Mouse (Mus musculus): Measurements from ENCODE around the gene Pde7b. TPM values are rescaled to one million over a fixed set of nuclear protein-coding genes. Genes with fewer than 3 reads are reported as not detected.
"Not testable (repeated sequence)": the region's sequence is repeated elsewhere in the genome, so short reads cannot be mapped to it uniquely, and the experiment has no call there.

Gene Pde7b
- polyA plus RNA-seq, 1 experiment from 2014 or later, result 2.3 TPM

GRCm38 (mm10) chr10:20533811-20534210, 191.1 kb downstream of the Pde7b start:
- Histone ChIP-seq H3K36me3 (ENCODE audit: control insufficient read depth, insufficient read depth, low read length) (no peaks in the 10 kb centered on the region), H3K9ac (ENCODE audit: low read length) (no peak overlapping the region), H3K4me2 (replicated peaks; ENCODE audit: low read depth) (no peak overlapping the region), H3K9me3 (ENCODE audit: control insufficient read depth, low read length) (no peaks in the 10 kb centered on the region), H3K27ac (replicated peaks) (no peak overlapping the region), H3K27me3 (ENCODE audit: control insufficient read depth, insufficient read depth, low read length) (no peaks in the 10 kb centered on the region), H3K4me3 (ENCODE audit: low read depth, low read length) (no peak overlapping the region), H3K4me1 (replicated peaks; ENCODE audit: control insufficient read depth, insufficient read depth) (no peaks in the 10 kb centered on the region)
- 20% methylated on average over 5 of the region's 5 CpGs for WGBS
- no peak for ATAC-seq (ENCODE audit: low FRiP score, low TSS enrichment)
- no peak for DNase-seq (ENCODE audit: low spot score)
- TF ChIP-seq CTCF (IDR thresholded peaks at IDR 0.05; ENCODE audit: low read depth), result no peak
- no peak for TF ChIP-seq EP300 (optimal IDR thresholded peaks at IDR 0.05)

- H3K27me3 ChIP-seq (ENCODE audit: control insufficient read depth, insufficient read depth, low read length), result no peaks in the 10 kb centered on the region
- no peak overlapping the region for H3K4me2 ChIP-seq (replicated peaks; ENCODE audit: low read depth)
- DNase-seq (ENCODE audit: low spot score) (no peak), ATAC-seq (ENCODE audit: low FRiP score, low TSS enrichment) (no peak)
- H3K27ac ChIP-seq (replicated peaks), result no peak overlapping the region
- no peaks in the 10 kb centered on the region for H3K4me1 ChIP-seq (replicated peaks; ENCODE audit: control insufficient read depth, insufficient read depth)
- no peaks in the 10 kb centered on the region for H3K36me3 ChIP-seq (ENCODE audit: control insufficient read depth, insufficient read depth, low read length)
- H3K9ac ChIP-seq (ENCODE audit: low read length), result no peak overlapping the region
- WGBS, result 88% methylated on average over 5 of the region's 5 CpGs
- no peaks in the 10 kb centered on the region for H3K9me3 ChIP-seq (ENCODE audit: control insufficient read depth, low read length)
- H3K4me3 ChIP-seq (ENCODE audit: low read depth, low read length), result no peak overlapping the region
- TF ChIP-seq EP300 (optimal IDR thresholded peaks at IDR 0.05), result no peak
Measured at GRCm38 (mm10) chr10:20531921-20532320, 193.0 kb downstream of the Pde7b start.

- ATAC-seq (ENCODE audit: low FRiP score, low TSS enrichment), result no peak
- Histone ChIP-seq H3K36me3 (ENCODE audit: control insufficient read depth, insufficient read depth, low read length) (no peaks in the 10 kb centered on the region), H3K4me2 (replicated peaks; ENCODE audit: low read depth) (no peak overlapping the region), H3K27ac (replicated peaks) (no peak overlapping the region), H3K27me3 (ENCODE audit: control insufficient read depth, insufficient read depth, low read length) (no peaks in the 10 kb centered on the region), H3K9ac (ENCODE audit: low read length) (no peak overlapping the region), H3K4me3 (ENCODE audit: low read depth, low read length) (no peak overlapping the region), H3K9me3 (ENCODE audit: control insufficient read depth, low read length) (no peaks in the 10 kb centered on the region), H3K4me1 (replicated peaks; ENCODE audit: control insufficient read depth, insufficient read depth) (no peaks in the 10 kb centered on the region)
- DNase-seq (ENCODE audit: low spot score), result peak; percentile 41
- WGBS, result 51% methylated on average over 20 of the region's 20 CpGs
- TF ChIP-seq CTCF (IDR thresholded peaks at IDR 0.05; ENCODE audit: low read depth), result no peak
- TF ChIP-seq EP300 (optimal IDR thresholded peaks at IDR 0.05), result no peak
Measured at GRCm38 (mm10) chr10:20528544-20529411, 196.1 kb downstream of the Pde7b start.

- TF ChIP-seq EP300 (optimal IDR thresholded peaks at IDR 0.05) (no peak), CTCF (IDR thresholded peaks at IDR 0.05; ENCODE audit: low read depth) (0 out of 2 replicates have a peak, but pooled peaks have one; percentile 16)
- H3K27me3 ChIP-seq (ENCODE audit: control insufficient read depth, insufficient read depth, low read length), result no peaks in the 10 kb centered on the region
- no peak overlapping the region for H3K9ac ChIP-seq (ENCODE audit: low read length)
- no peak for ATAC-seq (ENCODE audit: low FRiP score, low TSS enrichment)
- no peak overlapping the region for H3K4me3 ChIP-seq (ENCODE audit: low read depth, low read length)
- 75% methylated on average over 4 of the region's 4 CpGs for WGBS
- DNase-seq (ENCODE audit: low spot score), result no peak
- no peaks in the 10 kb centered on the region for H3K9me3 ChIP-seq (ENCODE audit: control insufficient read depth, low read length)
- H3K27ac ChIP-seq (replicated peaks), result no peak overlapping the region
- no peak overlapping the region for H3K4me2 ChIP-seq (replicated peaks; ENCODE audit: low read depth)
- H3K4me1 ChIP-seq (replicated peaks; ENCODE audit: control insufficient read depth, insufficient read depth), result no peaks in the 10 kb centered on the region
- H3K36me3 ChIP-seq (ENCODE audit: control insufficient read depth, insufficient read depth, low read length), result no peaks in the 10 kb centered on the region
Measured at GRCm38 (mm10) chr10:20527737-20528136, 197.1 kb downstream of the Pde7b start.

GRCm38 (mm10) chr10:20518529-20518889, 206.4 kb downstream of the Pde7b start:
- 82% methylated on average over 9 of the region's 9 CpGs for WGBS
- no peak overlapping the region for H3K4me2 ChIP-seq (replicated peaks; ENCODE audit: low read depth)
- H3K4me3 ChIP-seq (ENCODE audit: low read depth, low read length), result no peak overlapping the region

GRCm38 (mm10) chr10:20517756-20518528, 206.9 kb downstream of the Pde7b start:
- WGBS, result 75% methylated on average over 9 of the region's 9 CpGs
- H3K4me1 ChIP-seq (replicated peaks; ENCODE audit: control insufficient read depth, insufficient read depth); H3K9ac ChIP-seq (ENCODE audit: low read length); DNase-seq (ENCODE audit: low spot score); H3K27ac ChIP-seq (replicated peaks); H3K4me2 ChIP-seq (replicated peaks; ENCODE audit: low read depth); H3K27me3 ChIP-seq (ENCODE audit: control insufficient read depth, insufficient read depth, low read length); H3K4me3 ChIP-seq (ENCODE audit: low read depth, low read length); H3K36me3 ChIP-seq (ENCODE audit: control insufficient read depth, insufficient read depth, low read length); H3K9me3 ChIP-seq (ENCODE audit: control insufficient read depth, low read length): not testable (repeated sequence)
- ATAC-seq (ENCODE audit: low FRiP score, low TSS enrichment), result peak; percentile 32; the same call in 1 of the 2 replicates

More at GRCm38 (mm10) chr10:20518529-20518889, 206.4 kb downstream of the Pde7b start:
- no peak for ATAC-seq (ENCODE audit: low FRiP score, low TSS enrichment)
- no peak overlapping the region for H3K27ac ChIP-seq (replicated peaks)
- TF ChIP-seq CTCF (IDR thresholded peaks at IDR 0.05; ENCODE audit: low read depth) (no peak), EP300 (optimal IDR thresholded peaks at IDR 0.05) (no peak)
- H3K36me3 ChIP-seq (ENCODE audit: control insufficient read depth, insufficient read depth, low read length), result no peaks in the 10 kb centered on the region
- DNase-seq (ENCODE audit: low spot score), result no peak
- no peaks in the 10 kb centered on the region for H3K27me3 ChIP-seq (ENCODE audit: control insufficient read depth, insufficient read depth, low read length)
- no peak overlapping the region for H3K9ac ChIP-seq (ENCODE audit: low read length)
- H3K9me3 ChIP-seq (ENCODE audit: control insufficient read depth, low read length), result no peaks in the 10 kb centered on the region
- H3K4me1 ChIP-seq (replicated peaks; ENCODE audit: control insufficient read depth, insufficient read depth), result no peaks in the 10 kb centered on the region
